Mouse (Mus musculus): ENCODE data around the gene Fes. TPM values are rescaled to one million over a fixed set of nuclear protein-coding genes. Genes with fewer than 3 reads are reported as not detected.
A peak's percentile ranks its signal among the peaks of the same experiment; 100 is the strongest.

Gene Fes
- total and polyA plus RNA-seq, 2 experiments from 2014 or later = 3.1 to 4.3 TPM

- peak overlapping the region; percentile 64 for H3K4me2 ChIP-seq (ENCODE audit: low read depth, low read length, poor library complexity, severe bottlenecking)
- H3K9ac ChIP-seq (replicated peaks; ENCODE audit: low read length, poor library complexity, severe bottlenecking) = peak overlapping the region; percentile 82
- peaks cover 22% of the 10 kb centered on the region; the same call in 1 of the 2 replicates for H3K4me1 ChIP-seq (ENCODE audit: insufficient read depth, low read length)
- no peaks in the 10 kb centered on the region for H3K27me3 ChIP-seq (ENCODE audit: insufficient read depth, low read length)
- 26% methylated on average over 19 of the region's 19 CpGs for WGBS
- H3K27ac ChIP-seq (ENCODE audit: low read depth, low read length) = peak overlapping the region; percentile 82
- H3K36me3 ChIP-seq (ENCODE audit: insufficient read depth, low read length) = no peaks in the 10 kb centered on the region
- DNase-seq (ENCODE audit: low spot score) (no peak), ATAC-seq (ENCODE audit: low FRiP score) (peak; percentile 12; the same call in 1 of the 2 replicates)
- no peak for TF ChIP-seq CTCF (IDR thresholded peaks at IDR 0.05)
- H3K9me3 ChIP-seq (ENCODE audit: low read length) = no peaks in the 10 kb centered on the region
- peak overlapping the region; percentile 46 for H3K4me3 ChIP-seq (ENCODE audit: low read depth, low read length)
Measured at GRCm38 (mm10) chr7:80343270-80344018, 44.3 kb downstream of the Fes start.

GRCm38 (mm10) chr7:80342858-80343257, 44.9 kb downstream of the Fes start, which contains the start of gene Hddc3:
Hddc3 (plus strand) TSS chr7:80343104.
- under 1% methylated on average over 25 of the region's 25 CpGs for WGBS
- peak; percentile 51 for ATAC-seq (ENCODE audit: low FRiP score)
- H3K36me3 ChIP-seq (ENCODE audit: insufficient read depth, low read length) = no peaks in the 10 kb centered on the region

GRCm38 (mm10) chr7:80341793-80342192, 46.0 kb downstream of the Fes start:
- no peak overlapping the region for H3K27ac ChIP-seq (ENCODE audit: low read depth, low read length)
- no peak for ATAC-seq (ENCODE audit: low FRiP score)

More at GRCm38 (mm10) chr7:80342858-80343257, 44.9 kb downstream of the Fes start, which contains the start of gene Hddc3:
- peaks cover 28% of the 10 kb centered on the region; the same call in 1 of the 2 replicates for H3K4me1 ChIP-seq (ENCODE audit: insufficient read depth, low read length)
- DNase-seq (ENCODE audit: low spot score) = peak; percentile 99
- H3K27me3 ChIP-seq (ENCODE audit: insufficient read depth, low read length) = no peaks in the 10 kb centered on the region
- peak within 1 kb of the TSS; percentile 82 for H3K27ac ChIP-seq (ENCODE audit: low read depth, low read length)
- peak; percentile 89 for TF ChIP-seq CTCF (IDR thresholded peaks at IDR 0.05)
- H3K4me3 ChIP-seq (ENCODE audit: low read depth, low read length) = peak within 1 kb of the TSS; percentile 46
- no peaks in the 10 kb centered on the region for H3K9me3 ChIP-seq (ENCODE audit: low read length)
- H3K9ac ChIP-seq (replicated peaks; ENCODE audit: low read length, poor library complexity, severe bottlenecking) = peak within 1 kb of the TSS; percentile 82
- H3K4me2 ChIP-seq (ENCODE audit: low read depth, low read length, poor library complexity, severe bottlenecking) = peak within 1 kb of the TSS; percentile 64

GRCm38 (mm10) chr7:80340793-80341192, 47.0 kb downstream of the Fes start, which contains the start of gene Unc45a:
Unc45a (minus strand) TSS chr7:80341005.
- peak; percentile 78 for TF ChIP-seq CTCF (IDR thresholded peaks at IDR 0.05)
- no peaks in the 10 kb centered on the region for H3K27me3 ChIP-seq (ENCODE audit: insufficient read depth, low read length)
- peak within 1 kb of the TSS; percentile 90 for H3K27ac ChIP-seq (ENCODE audit: low read depth, low read length)
- H3K4me2 ChIP-seq (ENCODE audit: low read depth, low read length, poor library complexity, severe bottlenecking) = peak within 1 kb of the TSS; percentile 82
- peaks cover 13% of the 10 kb centered on the region for H3K36me3 ChIP-seq (ENCODE audit: insufficient read depth, low read length)
- WGBS = 4% methylated on average over 11 of the region's 11 CpGs
- DNase-seq (ENCODE audit: low spot score) (peak; percentile 77), ATAC-seq (ENCODE audit: low FRiP score) (peak; percentile 58)
- H3K9me3 ChIP-seq (ENCODE audit: low read length) = no peaks in the 10 kb centered on the region
- peak within 1 kb of the TSS; percentile 53 for H3K4me3 ChIP-seq (ENCODE audit: low read depth, low read length)
- peaks cover 28% of the 10 kb centered on the region; the same call in 1 of the 2 replicates for H3K4me1 ChIP-seq (ENCODE audit: insufficient read depth, low read length)
- H3K9ac ChIP-seq (replicated peaks; ENCODE audit: low read length, poor library complexity, severe bottlenecking) = peak within 1 kb of the TSS; percentile 79

More at GRCm38 (mm10) chr7:80341793-80342192, 46.0 kb downstream of the Fes start:
- no peak for TF ChIP-seq CTCF (IDR thresholded peaks at IDR 0.05)
- Histone ChIP-seq H3K36me3 (ENCODE audit: insufficient read depth, low read length) (0 out of 2 replicates have a peak, but pooled peaks cover 3% of the 10 kb centered on the region), H3K27me3 (ENCODE audit: insufficient read depth, low read length) (no peaks in the 10 kb centered on the region), H3K9me3 (ENCODE audit: low read length) (no peaks in the 10 kb centered on the region), H3K9ac (replicated peaks; ENCODE audit: low read length, poor library complexity, severe bottlenecking) (no peak overlapping the region), H3K4me3 (ENCODE audit: low read depth, low read length) (no peak overlapping the region), H3K4me1 (ENCODE audit: insufficient read depth, low read length) (peaks cover 28% of the 10 kb centered on the region; the same call in 1 of the 2 replicates), H3K4me2 (ENCODE audit: low read depth, low read length, poor library complexity, severe bottlenecking) (no peak overlapping the region; the same call in 1 of the 2 replicates)
- no peak for DNase-seq (ENCODE audit: low spot score)
- WGBS = 56% methylated on average over 7 of the region's 7 CpGs

GRCm38 (mm10) chr7:80339793-80340628, 47.7 kb downstream of the Fes start:
- Histone ChIP-seq H3K4me2 (ENCODE audit: low read depth, low read length, poor library complexity, severe bottlenecking) (peak overlapping the region; percentile 82), H3K4me1 (ENCODE audit: insufficient read depth, low read length) (peaks cover 28% of the 10 kb centered on the region; the same call in 1 of the 2 replicates)

More at GRCm38 (mm10) chr7:80339793-80340628, 47.7 kb downstream of the Fes start:
- WGBS = under 1% methylated on average over 45 of the region's 45 CpGs
- DNase-seq (ENCODE audit: low spot score) (peak; percentile 97), ATAC-seq (ENCODE audit: low FRiP score) (peak; percentile 96)
- H3K4me3 ChIP-seq (ENCODE audit: low read depth, low read length) = peak overlapping the region; percentile 53
- H3K9ac ChIP-seq (replicated peaks; ENCODE audit: low read length, poor library complexity, severe bottlenecking) = peak overlapping the region; percentile 79
- TF ChIP-seq CTCF (IDR thresholded peaks at IDR 0.05) = peak; percentile 91
- H3K36me3 ChIP-seq (ENCODE audit: insufficient read depth, low read length) = peaks cover 21% of the 10 kb centered on the region
- H3K27me3 ChIP-seq (ENCODE audit: insufficient read depth, low read length) = no peaks in the 10 kb centered on the region
- peak overlapping the region; percentile 90 for H3K27ac ChIP-seq (ENCODE audit: low read depth, low read length)
- H3K9me3 ChIP-seq (ENCODE audit: low read length) = no peaks in the 10 kb centered on the region

All from midbrain, postnatal 0 days (tissue).